Mouse (Mus musculus) ES-Bruce4 (cell line): ENCODE measurements at regions not wholly inside any gene's neighbourhood (a gene's known extent, or its start where the extent isn't known, plus 50 kb on each side); places are given as distances from the start of the nearest gene placed in this dataset.

Experiments used
- CTCF ChIP-seq: IDR thresholded peaks from one replicate; pipeline ENCODE4 v1.8.1; 2011; ENCODE audit warnings: low read depth, low read length
- EP300 ChIP-seq: IDR thresholded peaks from 2 replicates; pipeline ENCODE4 v1.6.1; 2011; ENCODE audit warnings: low read depth, low read length; ENCODE audit not compliant: insufficient read depth

DNA sequence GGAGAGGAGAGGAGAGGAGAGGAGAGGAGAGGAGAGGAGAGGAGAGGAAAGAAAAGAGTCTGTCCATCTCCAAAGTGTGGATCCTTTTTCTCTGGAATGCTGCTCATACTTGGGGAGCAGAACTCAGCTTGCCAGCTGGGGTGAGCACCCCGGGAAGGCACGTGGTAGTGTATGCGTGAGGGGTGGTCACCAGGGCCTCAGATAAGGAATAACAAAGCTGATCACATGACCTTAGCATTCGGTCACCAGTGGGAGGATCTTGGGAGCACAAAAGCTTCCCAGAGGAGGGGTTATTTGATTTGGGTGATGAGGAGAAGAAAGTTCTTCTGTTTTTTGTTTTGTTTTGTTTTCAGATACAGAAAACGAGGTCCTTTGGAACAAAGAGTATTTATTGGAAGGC lies 69.4 kb upstream of the Tle3 start:
- TF ChIP-seq EP300 (peak; percentile 72; the same call in 1 of the 2 replicates), CTCF (no peak)
